Mouse (Mus musculus) limb, embryonic 15.5 days (tissue): ENCODE results near the gene Odf4. TPM values are rescaled to one million over a fixed set of nuclear protein-coding genes. Genes with fewer than 3 reads are reported as not detected.

Experiments used
- ATAC-seq: fragments of 200-750 bp; cut with Nextera tagmentation; 2 replicates; pipeline ENCODE4 v1.8.0; 2017; ENCODE audit warnings: low read depth, moderate TSS enrichment; ENCODE audit not compliant: insufficient number of reproducible peaks, low FRiP score, low TSS enrichment
- H3K27ac ChIP-seq: fragments of 300-500 bp; sonication (generic); 2 replicates; pipeline ENCODE4 v1.5.1; 2015; ENCODE audit warnings: moderate library complexity, mild to moderate bottlenecking, inconsistent platforms
- H3K27me3 ChIP-seq: fragments of 300-500 bp; sonication (generic); 2 replicates; pipeline ENCODE4 v1.6.1; 2015; ENCODE audit warnings: inconsistent platforms
- H3K36me3 ChIP-seq: fragments of 300-500 bp; sonication (generic); 2 replicates; pipeline ENCODE4 v1.6.1; 2015; ENCODE audit warnings: inconsistent platforms
- H3K4me1 ChIP-seq: fragments of 300-500 bp; sonication (generic); 2 replicates; pipeline ENCODE4 v1.6.1; 2015; ENCODE audit warnings: inconsistent platforms
- H3K4me2 ChIP-seq: fragments of 300-500 bp; sonication (generic); 2 replicates; pipeline ENCODE4 v1.6.1; 2015; ENCODE audit warnings: mild to moderate bottlenecking, inconsistent platforms
- H3K4me3 ChIP-seq: fragments of 300-500 bp; sonication (generic); 2 replicates; pipeline ENCODE4 v1.5.1; 2015; ENCODE audit warnings: mild to moderate bottlenecking, inconsistent platforms
- H3K9ac ChIP-seq: fragments of 300-500 bp; sonication (generic); 2 replicates; pipeline ENCODE4 v1.6.1; 2015; ENCODE audit warnings: inconsistent platforms
- H3K9me3 ChIP-seq: fragments of 300-500 bp; sonication (generic); 2 replicates; pipeline ENCODE4 v1.6.1; 2016; ENCODE audit warnings: inconsistent platforms
- WGBS: fragments of 180-500 bp; shearing (Covaris S2); methylation state at CpG from one replicate; pipeline ENCODE4 v1.1.7; 2015; 5-methylcytosine and 5-hydroxymethylcytosine counted together
- polyA plus RNA-seq: library from polyadenylated mRNA; unstranded; fragments of >200 nt; fragmentation: Nextera tagmentation; extraction: Ambion mirVana; gene quantifications from 2 replicates; pipeline ENCODE4 v1.2.1, GENCODE M21; 2015

Gene Odf4
- polyA plus RNA-seq, 1 experiment from 2014 or later: not detected

- 24% methylated on average over 6 of the region's 6 CpGs for WGBS
- Histone ChIP-seq H3K4me2 (no peak within 1 kb of the TSS), H3K4me1 (0 out of 2 replicates have a peak, but pooled peaks cover 2% of the 10 kb centered on the region), H3K9ac (no peak within 1 kb of the TSS), H3K27ac (no peak within 1 kb of the TSS), H3K36me3 (no peaks in the 10 kb centered on the region), H3K27me3 (no peaks in the 10 kb centered on the region), H3K4me3 (no peak within 1 kb of the TSS), H3K9me3 (no peaks in the 10 kb centered on the region)
- ATAC-seq: no peak
These were observed 38.6 kb downstream of the Odf4 start, which contains the start of gene Rnf222 for GRCm38 (mm10) chr11:68888253-68888652. Rnf222 (plus strand) TSS chr11:68888553.

- Histone ChIP-seq H3K4me3 (no peak overlapping the region), H3K27me3 (no peaks in the 10 kb centered on the region), H3K27ac (no peak overlapping the region), H3K36me3 (no peaks in the 10 kb centered on the region), H3K4me1 (no peaks in the 10 kb centered on the region), H3K4me2 (no peak overlapping the region), H3K9me3 (no peaks in the 10 kb centered on the region), H3K9ac (no peak overlapping the region)
- WGBS: 67% methylated on average over 5 of the region's 5 CpGs
- no peak for ATAC-seq
These were observed 40.8 kb downstream of the Odf4 start for GRCm38 (mm10) chr11:68886091-68886490.

DNA sequence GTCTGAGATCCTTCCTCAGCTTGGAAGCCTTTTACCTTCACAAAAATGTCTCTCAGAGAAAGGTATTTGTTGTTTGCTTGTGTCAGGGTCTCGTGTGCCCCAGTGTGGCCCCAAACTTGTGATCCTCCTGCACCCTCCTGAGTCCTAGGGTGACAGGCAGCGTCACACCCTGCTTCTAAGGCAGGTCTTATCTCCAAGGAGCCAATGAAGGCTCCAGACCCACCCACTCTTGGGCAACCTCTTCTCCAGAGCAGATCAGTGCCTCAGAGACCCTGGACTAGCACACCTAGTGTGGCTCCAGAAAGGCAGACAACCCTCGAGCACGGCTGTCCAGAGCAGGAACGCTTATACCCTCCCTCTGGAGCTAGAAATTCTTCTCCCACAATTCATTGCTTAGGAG, 42.5 kb downstream of the Odf4 start:
- Histone ChIP-seq H3K27me3 (no peaks in the 10 kb centered on the region), H3K27ac (no peak overlapping the region), H3K36me3 (no peaks in the 10 kb centered on the region), H3K9ac (no peak overlapping the region), H3K4me3 (no peak overlapping the region), H3K4me2 (no peak overlapping the region), H3K9me3 (no peaks in the 10 kb centered on the region), H3K4me1 (no peaks in the 10 kb centered on the region)
- no peak for ATAC-seq
- 62% methylated on average over 5 of the region's 5 CpGs for WGBS

- ATAC-seq: no peak
- Histone ChIP-seq H3K36me3 (no peaks in the 10 kb centered on the region), H3K4me2 (no peak overlapping the region), H3K27ac (no peak overlapping the region), H3K4me1 (no peaks in the 10 kb centered on the region), H3K9me3 (no peaks in the 10 kb centered on the region), H3K9ac (no peak overlapping the region), H3K4me3 (no peak overlapping the region), H3K27me3 (no peaks in the 10 kb centered on the region)
- WGBS: 84% methylated on average over 2 of the region's 2 CpGs
These were observed 43.0 kb downstream of the Odf4 start for GRCm38 (mm10) chr11:68883843-68884242.

DNA sequence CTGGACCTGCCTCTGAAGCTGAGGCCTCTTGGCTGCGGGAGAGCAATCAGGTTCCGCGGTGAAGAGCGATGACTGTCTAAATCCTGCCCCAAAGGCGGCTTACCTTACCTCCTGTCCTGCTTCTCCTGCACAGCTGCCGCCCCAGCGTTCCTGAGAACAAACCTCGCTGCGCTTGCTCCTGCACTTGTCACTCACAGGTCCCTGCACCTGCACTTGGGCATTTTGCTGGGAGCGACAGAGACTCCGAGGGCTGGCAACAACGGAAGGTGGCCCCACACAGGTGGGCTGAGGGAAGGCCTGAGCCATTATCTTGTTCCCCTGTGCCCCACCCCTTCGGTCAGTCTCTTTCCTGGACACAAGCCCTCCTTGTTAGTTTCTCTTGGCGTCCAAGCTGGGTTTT, 44.8 kb downstream of the Odf4 start:
- Histone ChIP-seq H3K27ac (no peak overlapping the region), H3K9me3 (no peaks in the 10 kb centered on the region), H3K27me3 (no peaks in the 10 kb centered on the region), H3K4me1 (no peaks in the 10 kb centered on the region), H3K9ac (no peak overlapping the region), H3K4me2 (no peak overlapping the region), H3K36me3 (no peaks in the 10 kb centered on the region), H3K4me3 (no peak overlapping the region)
- WGBS: 23% methylated on average over 14 of the region's 14 CpGs
- ATAC-seq: no peak

GRCm38 (mm10) chr11:68878811-68879210, 48.1 kb downstream of the Odf4 start:
- H3K9me3 ChIP-seq: no peaks in the 10 kb centered on the region
- WGBS: 80% methylated on average over 5 of the region's 5 CpGs
- H3K27me3 ChIP-seq: no peaks in the 10 kb centered on the region
- no peak for ATAC-seq
- H3K36me3 ChIP-seq: no peaks in the 10 kb centered on the region
- H3K27ac ChIP-seq: no peak overlapping the region
- H3K4me1 ChIP-seq: no peaks in the 10 kb centered on the region
- H3K4me3 ChIP-seq: no peak overlapping the region
- no peak overlapping the region for H3K4me2 ChIP-seq
- no peak overlapping the region for H3K9ac ChIP-seq

DNA sequence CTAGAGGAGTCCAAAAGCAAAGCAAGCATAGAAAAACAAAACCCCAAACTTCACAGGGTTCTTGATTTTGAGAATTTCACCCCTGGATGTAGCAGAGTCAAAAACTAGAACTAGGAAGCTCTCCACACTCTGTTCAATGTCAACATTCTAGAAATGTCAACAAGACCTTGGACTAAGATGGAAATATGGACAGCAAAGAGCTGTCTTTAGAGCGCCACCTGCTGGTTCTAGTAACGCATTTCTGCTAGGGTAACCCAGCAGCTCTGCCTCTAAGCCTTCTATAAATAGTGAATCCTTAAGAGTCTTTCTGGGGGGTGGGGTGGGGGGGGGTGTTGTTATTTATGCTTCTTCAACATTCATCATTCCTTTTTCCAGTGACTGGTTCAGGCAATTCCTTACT, 52.0 kb downstream of the Odf4 start:
- Histone ChIP-seq H3K9ac (no peak overlapping the region), H3K36me3 (no peaks in the 10 kb centered on the region), H3K4me3 (no peak overlapping the region), H3K27me3 (no peaks in the 10 kb centered on the region), H3K27ac (no peak overlapping the region), H3K9me3 (no peaks in the 10 kb centered on the region), H3K4me2 (no peak overlapping the region), H3K4me1 (0 out of 2 replicates have a peak, but pooled peaks cover 3% of the 10 kb centered on the region)
- WGBS: 0% methylated on average over 2 of the region's 2 CpGs
- no peak for ATAC-seq

Other genes with a start within 250 kb of the Odf4 start
- gene Myh10, start 235.5 kb downstream of the Odf4 start, polyA plus RNA-seq: 87.8 and 106 TPM in 2 replicates
- gene Ndel1, start 55.2 kb downstream of the Odf4 start, polyA plus RNA-seq: 124 and 128 TPM in 2 replicates
- 4.2 and 5.1 TPM in 2 replicates for gene Rnf222, start 38.5 kb downstream of the Odf4 start, polyA plus RNA-seq
- 838 and 986 TPM in 2 replicates for gene Rpl26, start 25.5 kb downstream of the Odf4 start, polyA plus RNA-seq
- 7.8 and 8.8 TPM in 2 replicates for gene Arhgef15, start 30.4 kb upstream of the Odf4 start, polyA plus RNA-seq
- 2.1 and 2.3 TPM in 2 replicates for gene Slc25a35, start 41.0 kb upstream of the Odf4 start, polyA plus RNA-seq
- 39.0 and 42.1 TPM in 2 replicates for gene Rangrf, start 48.1 kb upstream of the Odf4 start, polyA plus RNA-seq
- gene Pfas, start 81.4 kb upstream of the Odf4 start, polyA plus RNA-seq: 23.6 and 25.0 TPM in 2 replicates
- gene Ctc1, start 88.8 kb upstream of the Odf4 start, polyA plus RNA-seq: 42.5 TPM in 2 replicates
- 111 and 121 TPM in 2 replicates for gene Aurkb, start 118.6 kb upstream of the Odf4 start, polyA plus RNA-seq
- gene Borcs6, start 132.6 kb upstream of the Odf4 start, polyA plus RNA-seq: 12.9 and 13.7 TPM in 2 replicates
- 64.8 and 65.5 TPM in 2 replicates for gene Tmem107, start 143.7 kb upstream of the Odf4 start, polyA plus RNA-seq
- gene Vamp2, start 161.4 kb upstream of the Odf4 start, polyA plus RNA-seq: 95.0 and 103 TPM in 2 replicates
- gene Per1, start 168.1 kb upstream of the Odf4 start, polyA plus RNA-seq: 24.3 and 28.9 TPM in 2 replicates
- 0.58 and 0.68 TPM in 2 replicates for gene Hes7, start 193.3 kb upstream of the Odf4 start, polyA plus RNA-seq
- 0.40 and 0.49 TPM in 2 replicates for gene 9130213A22Rik, start 195.5 kb upstream of the Odf4 start, polyA plus RNA-seq
- gene Aloxe3, start 198.8 kb upstream of the Odf4 start, polyA plus RNA-seq: 11.7 and 14.9 TPM in 2 replicates
- gene Alox12b, start 229.9 kb upstream of the Odf4 start, polyA plus RNA-seq: 53.5 and 60.5 TPM in 2 replicates